Mouse (Mus musculus) brain, embryonic 14.5 days (tissue): ENCODE measurements around the gene Ksr2. TPM values are rescaled to one million over a fixed set of nuclear protein-coding genes. Genes with fewer than 3 reads are reported as not detected.

Experiments
- DNase-seq: peaks from one replicate; pipeline ENCODE4 v3.0.0-alpha.2; 2011; ENCODE audit warnings: low read depth
- CTCF ChIP-seq: fragments of 200-500 bp; IDR thresholded peaks from 2 replicates; pipeline ENCODE4 v1.5.1; 2012; ENCODE audit warnings: inconsistent platforms, mild to moderate bottlenecking, moderate library complexity, borderline replicate concordance; ENCODE audit not compliant: insufficient read depth, insufficient read length; ENCODE audit errors: extremely low read depth
- POLR2A ChIP-seq: fragments of 200-500 bp; IDR thresholded peaks from 2 replicates; pipeline ENCODE4 v1.6.1; 2012; ENCODE audit warnings: mild to moderate bottlenecking, inconsistent platforms, borderline replicate concordance; ENCODE audit not compliant: poor library complexity, insufficient read depth, insufficient read length, severe bottlenecking; ENCODE audit errors: extremely low read depth
- polyA plus RNA-seq: library from polyadenylated mRNA; depleted of rRNA; stranded (reverse); fragments of >200 nt; gene quantifications from 2 replicates; pipeline ENCODE4 v1.2.3, GENCODE M21; 2012

Ksr2 gene
- polyA plus RNA-seq, 1 experiment, result 6.4 TPM

DNA sequence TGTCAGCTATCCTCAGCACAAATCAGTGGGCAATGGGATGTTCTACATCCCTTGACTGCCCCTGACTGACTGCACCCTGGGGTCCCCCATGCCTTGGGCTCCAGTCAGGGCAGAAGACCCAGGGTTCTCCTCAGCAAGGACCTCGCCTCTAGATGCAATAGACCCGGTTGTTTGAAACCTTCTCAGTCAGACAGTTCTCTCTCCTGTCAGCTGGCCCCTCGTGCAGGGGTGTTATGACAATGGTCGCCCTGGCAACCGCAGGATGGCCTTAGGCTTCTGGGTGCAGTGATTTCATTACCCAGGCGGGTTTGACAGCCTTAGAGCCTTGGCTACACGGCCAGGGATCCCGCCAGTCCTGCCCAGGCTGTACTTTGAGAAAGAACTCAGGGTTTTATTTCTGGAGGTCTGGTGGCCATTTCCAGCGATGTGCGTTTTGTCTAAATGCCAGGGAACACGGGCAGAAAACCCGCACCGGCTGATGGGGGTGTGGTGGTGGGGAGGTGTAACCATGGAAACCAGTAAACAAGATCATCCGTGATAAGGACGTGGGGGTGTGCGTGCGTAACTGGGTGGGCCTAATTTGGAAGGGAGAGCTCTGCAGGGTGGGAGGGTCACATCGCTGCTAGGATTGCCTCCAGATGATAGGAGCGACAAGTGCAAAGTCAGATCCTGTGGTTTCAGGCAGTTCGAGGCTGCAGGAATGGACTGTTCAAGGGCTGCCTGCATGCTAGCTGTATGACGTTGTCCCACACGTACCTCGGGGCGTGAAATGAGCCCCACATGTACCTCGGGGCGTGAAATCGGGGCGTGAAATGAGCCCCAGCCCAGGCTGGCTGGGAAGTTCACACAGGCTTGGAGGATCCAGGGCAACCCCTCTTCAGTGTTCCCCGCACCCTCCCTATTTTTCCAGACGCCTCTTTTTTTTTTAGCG, 79.4 kb downstream of the Ksr2 start:
- no peak for TF ChIP-seq CTCF
- TF ChIP-seq POLR2A, result no peak

GRCm38 (mm10) chr5:117493947-117494346, 80.1 kb downstream of the Ksr2 start:
- peak; percentile 88 for DNase-seq

More for the DNA sequence above, 79.4 kb downstream of the Ksr2 start:
- DNase-seq, result peak; percentile 88

DNA sequence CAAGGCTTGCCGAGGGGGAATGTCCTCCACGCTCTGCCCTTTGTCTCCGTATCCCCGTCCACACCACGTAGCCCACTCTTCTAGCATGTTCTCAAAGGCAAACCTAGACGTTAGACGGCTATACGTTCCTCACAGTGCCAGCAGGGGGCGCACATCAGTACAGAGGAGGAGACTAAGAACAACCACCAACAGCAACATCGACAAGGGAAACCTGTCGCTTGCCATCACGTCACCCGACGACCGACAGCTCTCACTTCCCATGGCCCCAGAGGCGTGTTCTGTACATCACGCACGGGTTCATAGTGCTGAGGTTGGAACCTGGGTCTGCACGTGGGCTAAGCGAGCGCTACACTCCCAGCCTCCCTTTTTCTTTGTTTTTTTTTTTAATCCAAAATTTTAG, 83.3 kb downstream of the Ksr2 start:
- TF ChIP-seq CTCF (peak; percentile 59; the same call in 1 of the 2 replicates), POLR2A (no peak)
- DNase-seq, result peak; percentile 24

More at GRCm38 (mm10) chr5:117493947-117494346, 80.1 kb downstream of the Ksr2 start:
- peak; percentile 97 for TF ChIP-seq CTCF
- no peak for TF ChIP-seq POLR2A

- no peak for TF ChIP-seq POLR2A
- TF ChIP-seq CTCF, result peak; percentile 72
- no peak for DNase-seq
These were observed 88.8 kb downstream of the Ksr2 start for GRCm38 (mm10) chr5:117502611-117503010.

- TF ChIP-seq POLR2A, result no peak
- TF ChIP-seq CTCF, result peak; percentile 16; the same call in 1 of the 2 replicates
- DNase-seq, result no peak
These were observed 90.6 kb downstream of the Ksr2 start for GRCm38 (mm10) chr5:117504431-117504830.

DNA sequence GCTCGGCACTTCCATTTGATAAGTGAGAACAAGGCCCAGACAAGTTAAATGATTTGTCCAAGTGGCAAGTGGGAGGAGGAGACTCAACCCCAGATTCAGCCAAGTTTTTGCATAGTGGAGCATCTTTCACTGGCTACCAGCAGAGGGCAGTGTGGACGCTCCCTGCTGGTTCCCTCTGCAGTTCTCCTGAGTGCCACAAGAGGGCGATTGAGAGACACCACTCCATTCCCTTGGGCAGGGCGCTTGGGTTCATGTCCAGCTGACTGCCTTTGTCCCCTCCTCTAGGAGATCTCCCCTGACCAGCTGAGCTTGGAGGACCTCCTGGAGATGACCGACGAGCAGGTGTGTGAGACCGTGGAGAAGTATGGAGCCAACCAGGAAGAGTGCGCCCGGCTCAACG, 91.4 kb downstream of the Ksr2 start:
- peak; percentile 53 for DNase-seq
- peak; percentile 97 for TF ChIP-seq CTCF
- no peak for TF ChIP-seq POLR2A

DNA sequence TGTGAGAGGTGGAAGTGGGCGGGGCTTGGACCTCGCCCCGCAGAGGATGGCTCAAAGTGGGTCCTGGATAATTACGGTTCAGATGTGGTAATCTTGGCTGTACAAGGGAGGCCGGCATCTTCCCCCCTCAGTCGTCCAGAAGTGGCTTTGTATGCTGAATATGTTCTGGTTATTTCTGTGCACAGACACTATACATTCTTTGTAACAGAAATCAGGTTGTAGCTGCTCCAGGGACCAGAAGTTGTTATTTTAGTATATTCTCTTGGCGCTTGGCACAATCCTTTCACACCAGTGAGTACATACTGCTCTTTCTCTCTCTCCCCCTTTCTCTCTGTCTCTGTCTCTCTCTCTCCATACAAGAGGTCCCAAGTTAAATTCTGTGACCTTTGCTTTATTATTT, 92.0 kb downstream of the Ksr2 start:
- no peak for DNase-seq
- TF ChIP-seq POLR2A (no peak), CTCF (no peak)

DNA sequence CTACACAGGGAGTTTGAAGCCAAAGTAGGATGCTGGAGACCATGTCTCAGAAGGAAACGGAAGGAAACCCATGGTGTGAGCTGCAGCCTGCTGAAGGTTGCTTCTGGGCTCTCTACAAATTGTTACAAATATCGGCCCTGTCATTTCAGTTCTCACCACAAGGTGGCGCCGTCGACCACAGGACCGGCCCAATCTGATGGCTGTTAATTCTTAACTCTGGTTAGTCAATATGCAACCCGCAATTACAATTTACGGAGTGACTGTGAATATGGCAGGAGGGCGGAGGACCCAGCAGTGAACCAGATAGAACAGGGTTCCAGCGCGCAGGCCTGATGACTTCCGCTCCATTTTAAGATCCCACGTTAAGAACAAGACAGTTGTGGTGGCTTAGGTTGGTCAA, 92.6 kb downstream of the Ksr2 start:
- peak; percentile 69 for DNase-seq
- TF ChIP-seq POLR2A, result no peak
- TF ChIP-seq CTCF, result peak; percentile 93

GRCm38 (mm10) chr5:117509511-117510375, 95.9 kb downstream of the Ksr2 start:
- peak; percentile 91 for TF ChIP-seq CTCF
- no peak for TF ChIP-seq POLR2A
- peak; percentile 69 for DNase-seq

GRCm38 (mm10) chr5:117510864-117511263, 97.1 kb downstream of the Ksr2 start:
- TF ChIP-seq CTCF (no peak), POLR2A (no peak)
- no peak for DNase-seq

DNA sequence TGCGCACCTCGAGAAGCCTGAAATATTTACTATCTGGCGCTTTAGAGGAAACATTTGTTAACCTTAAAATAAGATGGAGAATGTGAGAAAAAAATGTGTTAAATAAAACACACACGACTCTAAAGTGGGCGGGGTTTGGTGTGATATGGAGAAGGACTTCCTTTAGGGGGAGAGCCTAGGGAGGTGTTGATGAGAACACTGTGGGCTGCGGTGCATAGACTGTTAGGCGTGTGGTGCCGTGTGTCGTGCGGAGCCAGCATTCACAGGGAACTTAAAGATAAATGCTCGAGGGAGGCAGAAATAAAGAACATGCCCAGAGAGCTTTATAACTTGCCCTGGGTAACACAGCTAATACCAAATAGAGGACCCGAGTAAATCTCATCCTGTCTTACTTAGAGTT, 101.6 kb downstream of the Ksr2 start:
- TF ChIP-seq POLR2A (no peak), CTCF (no peak)
- DNase-seq, result no peak

DNA sequence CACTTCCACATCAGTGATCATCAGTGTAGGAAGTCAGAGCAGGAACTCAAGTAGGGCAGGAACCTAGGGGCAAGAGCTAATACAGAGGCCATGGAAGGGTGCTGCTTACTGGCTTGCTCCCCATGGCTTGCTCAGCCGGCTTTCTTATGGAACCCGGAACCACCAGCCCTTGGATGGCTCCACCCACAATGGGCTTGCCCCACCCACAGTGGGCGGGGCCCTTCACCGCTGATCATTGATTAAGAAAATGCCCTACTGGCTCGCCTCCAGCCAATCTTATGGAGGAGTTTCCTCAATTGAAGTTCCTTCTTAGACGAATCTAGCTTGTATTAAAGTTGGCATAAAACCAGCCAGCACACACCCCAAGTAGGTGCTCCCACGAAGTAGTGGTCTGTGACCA, 102.1 kb downstream of the Ksr2 start:
- no peak for DNase-seq
- no peak for TF ChIP-seq POLR2A
- no peak for TF ChIP-seq CTCF

GRCm38 (mm10) chr5:117516597-117516996, 102.8 kb downstream of the Ksr2 start:
- peak; percentile 82 for DNase-seq
- TF ChIP-seq POLR2A (no peak), CTCF (peak; percentile 94)
